Mouse (Mus musculus): Measurements from ENCODE around the gene Gm9507.

DNA sequence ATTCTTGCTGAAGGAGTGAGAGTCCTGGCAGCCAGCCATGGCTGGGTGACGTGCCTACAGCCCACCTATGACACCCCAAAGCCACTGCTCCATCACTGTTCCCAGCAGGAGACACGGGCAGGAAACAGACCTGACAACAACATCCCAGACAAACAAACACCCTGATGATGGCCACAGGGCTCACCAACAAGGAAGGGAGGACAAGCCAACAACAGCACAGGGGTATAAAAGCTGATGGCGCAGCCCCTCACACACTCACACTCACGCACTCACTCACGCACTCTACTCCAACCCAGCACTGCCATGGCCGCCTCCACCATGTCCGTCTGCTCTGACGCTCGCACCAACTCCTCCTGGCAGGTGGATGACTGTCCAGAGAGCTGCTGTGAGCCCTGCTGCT lies 40.9 kb upstream of the Gm9507 start, which contains the start of gene Gm10318:
- TF ChIP-seq CTCF (IDR thresholded peaks at IDR 0.05; ENCODE audit: low read depth, low read length) (no peak), POLR2A (IDR thresholded peaks at IDR 0.05; ENCODE audit: extremely low read depth, insufficient read depth, low read length) (no peak)

Measured in liver, adult 2 months (tissue).